Mouse (Mus musculus) adrenal gland, postnatal 36 days (tissue): ENCODE results near the gene Pemt. TPM values are rescaled to one million over a fixed set of nuclear protein-coding genes. Genes with fewer than 3 reads are reported as not detected.
A peak's percentile ranks its signal among the peaks of the same experiment; 100 is the strongest.

ENCODE experiments used
- DNase-seq, 2 experiments: peaks; one replicate each; pipeline ENCODE4 v3.0.0; 2021; ENCODE audit warnings: mixed read lengths in 1 of 2
- total RNA-seq, 2 experiments: library from RNA; stranded (reverse); gene quantifications; 2 replicates each; pipeline ENCODE4 v1.2.3; 2021

Pemt gene
- total RNA-seq, 2 experiments from 2014 or later = 7.0 to 8.4 TPM

- DNase-seq = no peak
Observed at GRCm38 (mm10) chr11:60001231-60001980, 44.9 kb downstream of the Pemt start.

GRCm38 (mm10) chr11:59994318-59994717 is 52.0 kb downstream of the Pemt start:
- no peak for DNase-seq

GRCm38 (mm10) chr11:59991365-59991764 is 54.9 kb downstream of the Pemt start:
- DNase-seq = peak; percentile 3 to 27

DNA sequence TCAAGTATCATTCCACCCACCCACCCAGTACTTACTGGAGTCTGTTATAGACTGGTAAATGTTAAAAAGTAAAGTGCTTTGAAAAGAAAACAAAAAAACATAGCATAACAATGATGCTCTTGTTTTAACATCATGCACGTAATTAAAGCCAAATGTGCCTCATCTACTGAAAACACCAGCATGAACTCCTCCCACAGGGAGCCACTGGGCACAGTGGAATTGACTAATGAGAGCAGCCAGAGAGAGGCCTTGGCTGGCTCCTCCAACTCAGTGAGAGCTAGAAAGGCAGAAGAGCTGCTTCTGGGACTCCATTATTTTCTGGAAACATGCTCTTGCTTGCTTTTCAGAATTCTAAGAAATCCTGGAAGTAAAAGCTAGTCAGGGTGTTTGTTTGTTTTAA is 56.9 kb downstream of the Pemt start:
- no peak for DNase-seq

GRCm38 (mm10) chr11:59977831-59978230 is 68.5 kb downstream of the Pemt start:
- no peak for DNase-seq

- DNase-seq = no peak
Observed at GRCm38 (mm10) chr11:59975241-59975640, 71.0 kb downstream of the Pemt start.

DNA sequence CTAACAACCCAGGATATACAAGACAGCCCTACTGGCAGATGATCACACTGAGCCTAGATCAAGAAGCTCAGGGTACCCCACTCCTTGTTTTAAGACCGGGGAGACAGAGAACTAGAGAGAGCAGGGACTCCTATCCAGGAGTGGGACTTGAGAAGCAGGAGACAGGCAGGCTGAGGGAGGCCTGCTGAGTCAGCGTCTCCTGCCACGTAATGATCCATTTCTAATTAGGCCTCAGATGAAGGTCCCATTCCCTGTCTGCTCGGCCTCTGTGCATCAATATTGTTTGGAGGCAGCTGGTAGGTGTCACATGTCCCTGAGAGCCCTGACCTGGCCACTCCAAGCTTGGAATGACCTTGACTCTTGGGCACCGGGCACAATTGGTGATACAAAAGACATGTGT is 72.9 kb downstream of the Pemt start:
- DNase-seq = no peak

- DNase-seq = no peak
Observed at GRCm38 (mm10) chr11:59971691-59972090, 74.6 kb downstream of the Pemt start.

GRCm38 (mm10) chr11:59970780-59971179 is 75.5 kb downstream of the Pemt start:
- DNase-seq = no peak

DNA sequence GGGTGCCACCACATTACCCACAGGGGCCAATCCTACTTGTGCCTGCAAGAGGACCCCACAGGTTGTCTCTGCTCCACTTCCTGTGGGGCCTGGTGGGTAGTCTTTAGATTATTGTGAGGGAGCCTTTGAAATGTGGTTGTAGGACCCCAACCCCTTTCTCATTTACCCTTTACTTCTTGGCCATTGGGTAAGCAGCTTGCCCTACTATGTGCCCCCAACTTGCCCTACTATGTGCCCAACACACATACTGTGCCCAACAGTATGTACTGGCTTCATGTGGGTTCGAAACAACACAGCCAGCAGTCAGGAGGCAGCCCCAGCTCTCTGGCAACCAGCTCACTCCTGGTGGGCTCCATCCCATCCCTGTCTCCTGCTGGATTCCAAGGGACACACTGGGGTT is 78.5 kb downstream of the Pemt start:
- DNase-seq = no peak

DNA sequence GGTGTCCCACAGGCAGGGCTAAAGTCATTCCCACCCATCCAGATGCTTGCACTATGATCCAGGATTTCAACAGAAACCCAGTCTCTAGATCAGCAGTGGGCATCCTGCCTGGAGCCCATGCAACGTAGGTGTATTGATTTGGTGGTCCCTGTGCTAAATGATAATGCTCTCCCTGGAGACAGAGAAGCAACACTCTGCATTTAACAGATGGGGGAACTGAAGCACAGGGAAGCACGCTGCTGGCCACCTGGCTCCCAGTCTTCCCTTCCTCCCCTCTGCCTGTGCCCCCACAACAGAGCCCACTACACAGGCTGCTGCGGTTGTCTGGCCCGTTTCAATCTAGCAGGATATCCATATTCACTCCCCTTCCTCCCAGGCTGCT is 80.2 kb downstream of the Pemt start:
- DNase-seq = no peak

DNA sequence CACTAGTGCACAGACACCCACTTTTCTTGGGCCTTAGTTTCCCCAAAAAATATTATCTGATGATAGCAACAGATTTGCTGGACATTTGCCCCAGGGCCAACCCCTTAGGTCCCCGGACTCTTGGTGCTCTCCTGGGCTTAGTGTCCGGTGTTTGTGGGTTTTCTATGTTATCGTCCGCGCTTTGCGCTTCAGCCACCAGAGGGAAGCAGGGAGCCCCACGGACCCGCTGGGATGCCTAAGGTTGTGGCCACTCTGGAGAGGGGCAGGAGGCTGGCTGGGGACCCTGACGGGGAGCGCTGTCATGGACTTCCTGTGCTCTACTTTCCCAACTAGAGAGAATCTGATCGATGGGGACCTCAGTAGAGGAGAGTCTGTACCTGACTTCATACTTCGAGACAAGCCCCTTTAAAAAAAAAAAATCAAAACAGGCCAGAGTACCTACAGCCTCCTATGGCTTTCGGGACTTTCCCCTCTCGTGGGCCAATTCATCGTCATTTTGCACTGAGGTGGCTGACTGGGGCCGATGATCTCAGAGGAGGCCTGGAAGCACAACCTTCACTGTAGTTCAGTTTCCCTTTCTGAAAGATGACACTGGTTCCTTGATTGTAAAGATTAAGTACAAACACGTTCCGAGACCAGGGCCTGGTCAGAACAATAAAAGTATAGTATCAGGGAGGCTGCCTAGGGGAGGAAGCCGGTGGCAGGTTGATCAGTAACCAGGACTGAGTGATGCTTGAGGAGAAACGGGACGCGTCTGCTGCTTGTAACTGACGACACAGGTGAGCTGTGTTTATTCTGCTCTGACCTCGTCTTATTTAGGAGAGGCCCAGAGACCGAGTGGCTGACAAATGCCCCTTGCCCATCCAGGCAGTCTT is 80.8 kb downstream of the Pemt start:
- DNase-seq = peak; percentile 85 to 88

GRCm38 (mm10) chr11:59964818-59965217 is 81.5 kb downstream of the Pemt start, which contains the start of gene Rasd1:
TSS of gene Rasd1 (minus strand) at chr11:59964944.
- DNase-seq = peak; percentile 95 to 96

GRCm38 (mm10) chr11:59964163-59964758 is 82.0 kb downstream of the Pemt start:
- peak in 1 of 2 experiments; percentile 30 for DNase-seq

DNA sequence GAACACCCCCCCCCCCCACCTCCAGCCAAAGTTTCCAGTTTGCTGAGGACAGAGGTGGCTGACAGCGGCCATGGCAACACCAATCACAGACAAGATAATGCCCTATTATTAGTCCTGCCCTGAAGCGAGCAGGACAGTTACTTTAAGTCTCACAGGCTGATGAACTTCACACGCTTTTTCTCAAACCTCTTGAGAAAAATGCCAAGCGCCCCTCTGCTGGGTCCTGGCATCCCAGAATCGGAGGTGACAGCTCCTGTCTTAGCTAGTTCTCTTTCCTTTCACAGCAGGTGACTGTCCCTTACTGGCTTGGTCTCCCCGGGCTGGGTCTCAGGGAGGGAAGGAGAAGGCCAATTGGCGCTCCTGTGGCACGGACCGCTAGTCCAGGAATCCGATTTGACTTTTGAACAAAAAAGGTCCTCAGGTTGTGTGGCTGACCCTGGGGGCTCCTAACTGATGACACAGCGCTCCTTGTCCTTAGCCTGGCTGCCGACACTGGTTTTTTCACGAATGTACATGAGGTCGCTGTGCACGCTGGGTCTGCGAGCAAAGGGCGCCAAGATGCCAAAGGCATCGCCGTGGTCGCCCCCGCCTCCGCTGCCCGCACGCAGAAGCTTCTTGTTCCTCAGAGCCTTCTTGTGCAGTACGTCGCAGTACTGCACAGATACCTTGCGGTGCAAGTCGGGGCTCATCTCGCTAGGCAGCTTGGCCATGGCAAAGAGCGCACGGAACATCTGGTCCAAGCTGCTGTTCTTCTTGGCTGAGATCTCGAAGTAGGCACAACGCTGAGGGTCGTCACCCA is 82.7 kb downstream of the Pemt start:
- DNase-seq = peak in 1 of 2 experiments; percentile 41

- DNase-seq = no peak
Observed at GRCm38 (mm10) chr11:59962590-59962989, 83.7 kb downstream of the Pemt start.

DNA sequence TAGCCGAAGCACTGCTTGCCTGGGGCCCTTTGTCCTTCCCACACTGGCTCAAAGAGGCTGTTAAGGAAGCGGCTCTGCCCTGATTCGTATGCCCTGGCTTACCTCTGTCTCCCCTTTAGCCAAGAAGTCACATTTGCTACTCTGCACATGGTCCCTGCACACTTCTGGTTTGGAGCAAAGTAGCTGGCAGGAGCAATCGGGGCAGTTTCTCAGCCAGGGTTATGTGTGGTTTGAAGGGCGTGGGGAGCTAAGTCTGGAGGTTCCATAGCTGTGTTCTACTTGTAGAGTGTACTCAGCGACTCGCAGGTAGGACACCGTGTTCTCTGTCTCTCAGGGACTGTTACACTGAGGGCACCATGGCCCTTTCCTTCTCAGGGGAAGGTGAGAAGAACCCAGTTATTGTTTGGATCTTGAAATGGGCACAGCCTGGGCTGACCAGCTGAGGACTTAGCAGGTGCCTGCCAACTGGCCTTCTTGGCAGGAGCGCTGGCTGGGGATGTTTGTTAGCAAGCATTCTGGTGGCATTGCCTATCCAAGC is 84.9 kb downstream of the Pemt start:
- no peak for DNase-seq

GRCm38 (mm10) chr11:59960476-59961337 is 85.6 kb downstream of the Pemt start:
- no peak for DNase-seq

GRCm38 (mm10) chr11:59959453-59959852 is 86.8 kb downstream of the Pemt start:
- DNase-seq = peak; percentile 36 to 56

- DNase-seq = no peak
Observed at GRCm38 (mm10) chr11:59956749-59957148, 89.5 kb downstream of the Pemt start.

DNA sequence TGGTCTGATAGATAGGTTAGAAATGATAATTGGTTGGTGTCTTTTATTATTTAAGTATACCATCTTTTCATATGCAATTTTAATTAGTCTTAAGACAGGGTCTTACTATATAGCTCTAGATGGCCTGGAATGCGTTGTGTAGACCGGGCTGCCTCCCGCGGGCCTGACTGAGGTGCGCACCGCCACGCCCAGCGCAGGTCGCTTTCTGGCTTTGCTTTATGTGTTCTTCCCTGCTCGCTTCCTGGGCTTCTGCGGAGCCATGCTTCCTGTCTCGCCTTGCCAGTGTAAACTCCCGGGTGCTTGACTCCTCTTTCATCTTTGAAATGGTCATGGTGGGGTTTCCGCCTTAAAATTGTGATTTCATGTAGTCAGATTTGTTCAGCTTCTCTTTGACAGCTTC is 93.4 kb downstream of the Pemt start:
- no peak for DNase-seq
